Mouse (Mus musculus): ENCODE data around the gene Mertk.

DNA sequence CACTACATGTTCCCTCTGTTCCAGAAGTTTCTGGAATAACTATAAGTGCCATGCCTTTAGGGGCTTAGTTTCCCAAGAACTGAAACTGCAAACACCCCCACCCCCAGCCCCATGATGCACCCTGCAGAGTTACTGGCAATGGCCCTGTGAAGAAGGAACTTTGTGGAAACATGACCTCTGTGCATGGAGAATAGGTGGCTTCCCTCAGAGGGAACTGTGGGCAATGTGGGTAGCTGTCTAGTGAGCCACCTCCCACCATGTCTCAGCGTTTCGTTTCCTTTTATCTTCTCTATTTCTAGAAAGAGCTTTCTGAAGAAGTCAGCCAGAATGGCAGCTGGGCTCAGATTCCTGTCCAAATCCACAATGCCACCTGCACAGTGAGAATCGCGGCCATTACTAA lies 72.3 kb downstream of the Mertk start:
- TF ChIP-seq CTCF (conservative IDR thresholded peaks at IDR 0.05 in 1 of 2, IDR thresholded peaks at IDR 0.05 in 1 of 2; ENCODE audit: low read depth in 2 of 2, low read length in 2 of 2): no peak
- no peak for TF ChIP-seq SIN3A (IDR thresholded peaks at IDR 0.05; ENCODE audit: low read length)
- no peak for TF ChIP-seq E2F4 (IDR thresholded peaks at IDR 0.05; ENCODE audit: insufficient replicate concordance, low read depth, low read length)
- TF ChIP-seq JUN (IDR thresholded peaks at IDR 0.05; ENCODE audit: insufficient read depth, low read depth, low read length): no peak
- no peak for TF ChIP-seq POLR2A (IDR thresholded peaks at IDR 0.05; ENCODE audit: low read depth, low read length)
- no peak for TF ChIP-seq CHD2 (IDR thresholded peaks at IDR 0.05; ENCODE audit: low read length)
- TF ChIP-seq EP300 (IDR thresholded peaks at IDR 0.05; ENCODE audit: low read length): no peak
